Mouse (Mus musculus) lung, postnatal 4 days (tissue): Measurements from ENCODE around the gene Sncg.
"Not testable (repeated sequence)": the region's sequence is repeated elsewhere in the genome, so short reads cannot be mapped to it uniquely, and the experiment has no call there.

ENCODE experiments used
- DNase-seq, 2 experiments: peaks; one replicate each; pipeline ENCODE4 v3.0.0; 2021

Gene Sncg

DNA sequence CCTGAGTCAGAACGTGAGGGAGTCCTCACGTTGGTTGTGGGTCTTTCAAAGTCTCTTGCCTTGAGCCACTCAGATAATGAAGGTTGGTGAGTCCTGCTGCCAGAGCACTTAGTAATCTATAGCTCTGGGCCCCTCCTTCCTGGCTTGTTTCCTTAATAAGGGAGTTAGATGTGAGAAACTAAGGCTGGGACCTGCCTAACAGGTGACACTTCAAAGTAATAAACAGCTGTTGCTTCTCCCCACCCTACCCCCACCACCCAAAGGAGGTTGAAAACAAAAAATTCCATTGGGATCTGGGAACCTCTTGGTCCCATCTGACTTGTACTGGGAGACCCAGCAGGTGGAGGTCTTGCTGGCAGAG lies 9.5 kb downstream of the Sncg start:
- no peak for DNase-seq

DNA sequence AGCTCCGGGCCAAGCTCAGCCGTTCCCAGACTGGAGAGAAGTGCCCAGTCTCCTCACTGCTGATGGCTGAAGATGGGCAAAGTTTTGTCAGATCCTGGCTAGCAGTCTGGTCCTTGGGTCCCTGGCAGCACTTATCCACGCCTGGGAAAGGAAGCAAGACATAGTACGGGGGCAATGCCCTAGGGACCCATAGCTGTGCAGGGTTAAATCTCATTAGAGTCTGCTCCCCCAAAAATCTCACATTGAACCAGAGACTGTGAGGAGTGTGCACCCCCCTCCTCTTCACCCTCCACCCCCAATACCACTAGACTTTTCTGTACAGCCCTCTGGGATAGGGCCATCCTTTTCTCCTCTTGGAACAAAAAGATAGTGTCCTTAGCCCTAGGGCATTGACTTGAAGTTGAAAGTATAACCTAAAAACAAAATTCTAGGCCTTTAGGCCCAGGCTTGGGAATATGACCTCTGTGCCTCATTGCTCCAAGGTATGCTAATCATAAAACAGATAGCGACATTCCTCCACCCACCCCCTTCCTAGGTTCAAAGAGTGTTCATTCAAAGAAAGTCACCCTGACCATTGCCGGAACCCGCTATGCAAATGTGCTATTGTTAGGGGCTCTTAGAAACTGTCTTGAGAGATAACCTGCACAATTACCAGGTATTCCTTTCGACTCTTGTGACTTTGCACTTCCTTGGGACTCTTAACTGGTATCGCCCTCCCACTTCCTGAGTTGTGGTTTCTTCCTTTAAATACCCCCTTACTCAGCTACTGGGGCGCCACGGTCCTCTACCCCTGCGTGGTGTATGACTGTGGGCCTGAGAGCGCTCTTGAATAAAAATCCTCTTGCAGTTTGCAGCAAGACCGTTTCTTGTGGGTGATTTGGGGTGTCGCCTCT lies 10.1 kb downstream of the Sncg start:
- not testable (repeated sequence) for DNase-seq

DNA sequence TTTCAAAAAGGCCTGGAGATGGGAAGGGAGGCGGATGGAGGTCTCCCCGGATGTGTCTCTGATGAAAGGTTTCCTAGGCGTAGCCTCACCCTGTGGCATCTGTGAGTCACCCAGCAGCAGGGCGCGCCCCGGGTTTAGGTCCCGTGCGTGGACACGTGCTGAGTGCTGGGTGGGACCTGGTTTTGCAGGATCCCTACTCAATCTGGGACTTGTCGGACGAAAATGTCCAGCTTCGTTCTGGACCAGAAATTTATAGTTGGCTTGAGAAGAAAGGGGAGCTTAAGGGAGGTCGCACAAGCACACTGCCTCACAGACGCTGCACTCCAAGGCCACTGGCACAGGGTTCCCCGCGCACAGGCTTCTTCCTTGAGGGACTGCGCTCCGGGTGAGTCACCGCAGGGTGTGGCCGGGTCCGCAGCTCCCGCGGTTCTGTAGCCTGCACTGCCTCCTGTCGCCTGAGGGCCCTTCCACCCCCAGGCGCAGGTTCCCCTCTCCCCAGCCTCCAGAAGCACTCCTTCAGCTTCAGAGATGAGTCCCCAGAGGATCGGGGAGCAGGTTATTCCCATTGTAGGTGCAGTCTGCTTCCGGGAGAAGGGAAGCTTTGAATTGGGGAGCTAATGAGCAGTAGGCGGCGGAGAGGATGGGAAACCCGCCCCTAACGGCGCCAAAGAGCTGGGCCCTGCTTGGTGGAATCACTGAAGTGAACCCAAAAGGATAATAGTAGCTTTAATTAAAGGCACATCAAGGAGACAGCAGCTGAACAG lies 10.9 kb downstream of the Sncg start:
- DNase-seq: peak; percentile 78 to 85

DNA sequence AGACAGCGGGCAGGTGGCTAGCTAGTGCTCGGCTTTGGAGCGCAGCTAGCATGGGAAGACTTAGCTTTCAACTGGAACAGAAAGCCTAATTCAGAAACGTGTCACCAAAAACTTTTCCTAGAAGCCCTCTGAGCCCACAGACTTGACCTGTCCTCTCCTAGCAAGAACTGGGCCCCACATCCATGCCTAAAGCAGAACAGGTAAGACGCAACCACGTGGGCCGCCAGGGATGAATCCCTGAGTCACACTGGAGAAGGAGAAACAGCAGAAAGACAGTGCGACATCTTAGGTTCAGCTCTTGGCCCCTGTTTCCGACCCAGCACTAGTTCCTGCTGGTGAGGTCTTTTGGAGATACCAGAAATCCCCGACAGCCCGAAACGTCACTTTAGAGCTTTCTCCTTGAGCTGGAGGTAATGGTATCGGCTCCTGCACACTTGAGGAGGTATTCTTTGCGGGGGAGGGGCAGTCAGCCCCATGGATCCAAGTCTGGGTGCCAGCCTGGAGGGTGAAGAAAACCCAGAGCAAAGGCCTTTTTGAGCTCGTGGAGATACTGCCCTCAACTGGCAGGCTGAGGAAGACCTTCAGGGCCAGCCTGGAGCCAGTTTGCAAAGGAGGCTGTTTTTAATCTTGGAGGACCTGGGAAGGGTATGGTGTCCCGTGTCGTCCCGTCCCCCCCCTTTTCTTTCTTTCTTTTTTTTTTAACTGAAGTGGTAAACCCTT lies 11.7 kb downstream of the Sncg start:
- peak; percentile 77 to 83 for DNase-seq

DNA sequence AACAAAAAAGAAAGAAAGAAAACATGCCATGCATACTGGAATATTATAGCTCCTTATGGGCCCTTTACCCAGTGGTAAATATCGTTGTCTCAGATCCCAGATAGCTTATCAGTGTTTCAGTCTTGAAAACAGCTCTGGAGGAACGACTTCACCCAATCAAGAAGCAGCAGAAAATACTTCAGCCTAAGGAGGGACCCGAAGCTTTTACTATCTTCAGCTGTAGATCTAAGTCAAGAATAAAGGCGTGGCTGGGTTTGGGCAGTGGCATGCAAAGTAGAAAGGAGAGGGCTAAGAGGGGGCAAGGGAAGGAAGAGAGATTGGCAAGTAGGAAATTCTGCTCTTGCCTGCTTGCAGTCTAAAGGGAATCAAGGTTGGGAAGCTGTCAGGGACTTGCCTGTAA lies 12.5 kb downstream of the Sncg start:
- DNase-seq: no peak

DNA sequence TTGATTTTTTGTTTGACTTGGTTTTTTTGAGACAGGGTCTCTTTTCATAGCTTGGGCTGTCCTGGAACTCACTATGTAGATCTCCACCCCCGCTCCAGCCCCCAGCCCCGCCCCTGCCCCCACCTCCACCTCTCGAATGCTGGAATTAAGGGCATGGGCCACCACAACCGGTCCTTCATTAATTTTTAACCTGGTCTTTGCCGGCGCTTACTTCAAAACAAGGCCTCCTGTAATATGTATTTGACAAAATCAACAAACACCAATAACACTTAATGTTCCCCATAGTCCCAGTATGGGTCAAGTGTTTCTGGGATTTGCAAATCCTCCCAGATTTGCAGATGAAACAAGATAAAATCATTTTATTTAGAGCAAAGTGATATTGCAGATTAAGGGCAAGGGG lies 14.3 kb downstream of the Sncg start:
- no peak for DNase-seq

DNA sequence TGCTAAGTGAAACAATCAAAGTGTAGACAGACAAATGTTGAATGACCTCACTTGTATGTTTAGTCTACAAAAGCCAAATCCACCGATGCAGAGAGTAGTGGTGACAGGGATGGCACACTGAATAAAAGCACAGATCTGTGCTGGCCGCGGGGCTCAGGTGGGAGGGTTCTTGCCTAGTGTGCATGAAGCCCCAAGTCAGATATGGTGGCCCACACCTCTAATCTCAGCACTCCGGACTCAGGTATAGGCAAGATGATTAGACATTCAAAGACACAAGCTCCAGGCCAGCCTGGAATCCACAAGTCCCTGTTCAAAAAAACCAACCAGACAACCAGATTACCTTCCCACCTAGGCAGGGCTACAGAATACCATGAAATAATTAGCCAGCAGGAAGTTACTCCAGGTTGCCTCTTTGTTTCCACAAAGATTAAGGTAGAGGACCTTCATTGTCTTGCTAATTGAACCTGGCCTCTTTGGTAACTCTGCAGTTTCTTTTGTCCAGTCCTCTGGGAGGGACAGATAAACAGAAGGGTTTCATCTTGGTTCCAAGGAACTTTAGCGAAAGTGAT lies 14.8 kb downstream of the Sncg start:
- no peak for DNase-seq

DNA sequence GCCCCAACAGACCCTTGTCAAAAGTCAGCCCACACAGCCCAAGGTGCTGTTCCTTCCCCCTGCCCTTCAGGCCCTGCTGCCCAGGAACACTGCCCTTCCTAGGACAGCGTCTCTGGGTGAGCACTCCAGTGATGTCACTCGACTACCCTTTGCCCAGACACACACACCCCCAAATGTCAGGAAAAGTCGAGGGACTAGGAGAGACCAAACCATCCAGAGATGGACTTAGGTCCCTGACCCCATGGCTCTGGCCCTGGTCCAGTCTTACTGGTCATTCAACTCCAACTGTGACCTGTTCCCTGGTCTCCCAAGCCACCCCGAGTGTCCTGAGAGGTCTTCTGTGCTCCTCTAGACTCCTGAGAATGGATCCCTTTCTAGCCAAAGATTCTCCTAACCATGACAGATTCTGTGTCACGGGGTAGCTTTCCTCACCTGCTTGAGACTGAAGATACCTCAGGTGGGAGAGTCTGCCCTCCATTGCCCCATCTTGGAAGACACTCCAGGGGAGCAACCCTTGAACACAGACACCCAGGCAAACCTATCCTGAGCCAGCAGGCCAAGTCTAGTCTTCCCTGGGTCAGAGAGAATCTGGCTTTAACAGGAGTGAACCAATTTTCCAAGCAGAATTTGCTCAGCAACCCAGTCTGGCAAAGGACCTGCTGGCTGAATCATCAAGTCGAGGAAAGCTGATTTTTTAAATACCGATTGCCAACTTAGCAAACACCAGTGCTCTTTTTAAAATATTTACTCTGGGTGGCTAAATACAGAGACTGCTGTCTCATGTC lies 16.7 kb downstream of the Sncg start:
- DNase-seq: no peak

DNA sequence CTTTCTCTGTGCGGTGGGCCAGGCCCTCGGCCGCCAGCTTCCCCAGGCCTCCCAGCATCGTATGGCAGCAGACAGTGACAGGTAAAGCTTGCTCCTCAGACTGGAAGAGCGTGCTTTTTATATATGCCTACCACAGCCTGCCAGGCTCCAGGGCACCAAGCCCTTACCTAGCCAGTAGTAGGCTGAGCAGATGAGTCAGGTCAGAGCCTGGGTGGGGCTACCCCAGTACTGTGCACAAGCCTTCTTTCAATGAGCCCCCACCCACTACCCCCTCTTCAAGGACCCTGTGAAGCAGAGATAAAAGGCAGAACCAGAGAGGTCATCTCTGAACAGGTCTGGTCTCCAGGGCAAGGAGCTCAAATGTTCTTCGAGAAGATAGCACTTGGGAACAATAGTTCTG lies 19.3 kb downstream of the Sncg start, which contains the start of gene Fam25c:
TSS of gene Fam25c (minus strand) at position 133 of the 400 bp plus-strand sequence.
- no peak for DNase-seq

DNA sequence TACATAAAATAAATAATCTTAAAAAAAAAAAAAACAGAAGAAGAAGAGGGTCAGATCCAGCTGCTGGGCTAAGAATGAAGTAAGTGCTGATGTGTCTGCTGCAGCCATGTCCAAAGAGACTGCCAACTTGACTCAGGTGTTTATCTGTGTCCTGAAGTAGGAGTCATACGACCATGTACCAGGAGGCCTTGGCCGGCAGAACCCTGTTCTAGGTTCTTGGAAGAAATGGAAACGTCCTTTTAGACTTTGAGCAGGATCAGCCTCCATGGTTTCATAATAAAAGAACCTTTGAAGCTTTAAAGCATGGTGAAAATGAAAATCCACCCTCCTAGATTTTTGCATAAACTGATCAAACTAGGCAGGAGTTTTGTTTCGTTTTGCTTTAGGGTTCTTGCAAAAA lies 20.1 kb downstream of the Sncg start:
- no peak for DNase-seq

DNA sequence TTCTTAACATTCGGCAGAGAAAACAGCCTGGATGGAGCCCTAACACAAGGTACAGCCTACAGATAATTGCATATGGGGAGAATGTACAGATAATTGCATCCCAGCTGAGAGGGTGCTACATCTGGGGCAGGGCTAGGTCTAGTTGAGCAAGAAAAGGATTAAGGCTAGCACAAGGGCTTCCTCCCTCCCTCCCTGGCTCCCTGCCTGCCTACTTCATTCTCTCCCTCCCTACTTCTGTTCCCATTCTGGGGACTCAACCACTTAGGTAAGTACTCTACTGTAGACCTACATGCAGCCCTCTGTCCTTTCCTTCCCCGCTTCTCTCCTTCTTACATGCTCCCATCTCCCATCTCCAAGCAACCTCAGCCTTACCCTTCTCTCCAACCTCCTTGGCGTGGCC lies 21.3 kb downstream of the Sncg start:
- DNase-seq: peak; percentile 31 to 54

DNA sequence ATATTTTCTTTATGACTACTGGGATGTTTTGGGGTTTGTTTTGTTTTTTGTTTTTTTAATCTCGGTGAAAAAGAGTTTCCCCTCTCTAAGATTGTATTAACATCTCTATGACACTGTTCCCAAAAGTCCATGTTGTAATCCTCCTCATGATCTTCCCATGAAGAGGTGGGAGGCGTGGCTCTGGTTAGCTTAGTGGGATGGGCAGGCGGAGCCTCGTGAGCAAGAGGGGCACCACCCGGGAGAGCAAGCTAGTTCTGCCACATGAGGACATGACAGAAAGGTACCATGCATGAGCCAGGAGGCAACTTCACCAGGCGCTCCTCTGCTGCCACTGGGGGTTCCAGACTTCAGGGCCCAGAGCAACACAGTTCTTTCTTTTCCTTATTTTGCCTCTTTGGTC lies 22.1 kb downstream of the Sncg start:
- no peak for DNase-seq

DNA sequence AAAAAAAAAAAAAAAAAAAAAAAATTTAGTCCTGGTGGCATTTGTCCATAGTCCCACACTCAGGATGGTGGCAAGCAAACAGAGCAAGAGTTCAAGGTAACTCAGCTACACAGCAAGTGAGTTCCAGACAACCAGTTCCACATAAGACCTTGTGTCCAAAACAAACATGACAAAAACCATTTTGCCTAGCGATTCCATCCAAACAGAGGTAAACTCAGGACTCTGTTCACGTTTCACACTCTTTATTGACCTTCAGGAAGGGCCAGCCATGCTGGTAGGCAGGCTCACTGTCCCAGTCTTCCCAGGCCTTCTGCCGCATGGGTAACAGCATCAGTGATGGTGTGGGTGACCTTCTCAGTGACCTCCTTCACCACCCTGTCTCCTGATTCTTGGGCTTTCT lies 22.9 kb downstream of the Sncg start:
- no peak for DNase-seq

DNA sequence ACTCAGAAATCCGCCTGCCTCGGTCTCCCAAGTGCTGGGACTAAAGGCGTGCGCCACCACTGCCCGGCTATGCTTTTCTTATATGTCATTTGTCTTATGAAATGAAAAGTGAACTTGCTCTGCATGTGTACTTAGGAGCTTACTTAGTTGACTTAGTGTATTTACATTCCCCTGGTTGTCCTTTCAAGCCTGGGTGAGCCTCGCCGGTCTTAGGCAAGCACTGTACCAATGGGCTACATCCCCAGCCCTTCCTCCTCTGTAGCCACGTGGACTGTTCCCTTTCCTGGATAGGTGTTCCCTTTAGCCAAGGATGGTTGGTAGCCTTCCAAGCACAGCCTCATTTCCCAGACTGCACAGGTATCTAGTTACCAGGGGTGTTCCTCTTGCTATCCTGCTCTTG lies 25.6 kb downstream of the Sncg start:
- peak; percentile 33 to 69 for DNase-seq

DNA sequence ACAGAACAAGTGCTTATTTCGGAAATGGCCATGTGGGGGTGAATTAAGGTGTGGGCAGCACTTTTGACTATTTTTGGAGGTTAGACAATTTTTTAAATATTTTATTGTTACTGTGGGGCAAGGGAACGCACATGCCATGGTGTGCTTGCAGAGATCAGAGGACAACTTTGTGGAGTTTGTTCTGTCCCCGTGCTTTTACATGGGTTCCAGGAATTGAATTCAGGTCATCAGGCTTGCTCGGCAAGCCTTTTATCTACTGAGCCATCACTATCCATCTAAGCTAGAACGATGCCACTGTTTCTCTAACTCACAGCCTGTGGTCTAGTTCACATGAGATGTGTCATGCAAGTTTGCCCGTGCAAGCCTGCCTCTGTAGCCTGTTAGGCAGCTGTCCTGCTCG lies 26.3 kb downstream of the Sncg start:
- no peak for DNase-seq

DNA sequence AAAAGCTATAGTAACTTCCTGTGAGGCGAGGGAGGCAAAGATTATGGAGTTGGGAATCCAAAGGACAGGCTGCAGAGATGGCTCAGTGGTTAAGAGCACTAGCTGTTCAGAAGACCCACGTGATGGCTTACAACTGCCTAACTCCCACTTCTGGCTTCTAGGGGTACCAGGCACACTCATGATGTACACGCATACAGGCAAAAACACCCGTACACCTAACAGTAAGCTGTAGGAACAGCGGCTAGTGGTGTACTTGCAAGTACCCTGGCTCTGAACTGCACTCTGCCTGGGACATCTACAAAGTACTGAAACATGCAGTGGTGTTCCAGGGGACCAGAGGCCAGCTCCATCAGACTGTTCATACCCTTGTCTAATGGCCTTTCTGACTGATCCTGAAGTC lies 27.5 kb downstream of the Sncg start:
- no peak for DNase-seq

DNA sequence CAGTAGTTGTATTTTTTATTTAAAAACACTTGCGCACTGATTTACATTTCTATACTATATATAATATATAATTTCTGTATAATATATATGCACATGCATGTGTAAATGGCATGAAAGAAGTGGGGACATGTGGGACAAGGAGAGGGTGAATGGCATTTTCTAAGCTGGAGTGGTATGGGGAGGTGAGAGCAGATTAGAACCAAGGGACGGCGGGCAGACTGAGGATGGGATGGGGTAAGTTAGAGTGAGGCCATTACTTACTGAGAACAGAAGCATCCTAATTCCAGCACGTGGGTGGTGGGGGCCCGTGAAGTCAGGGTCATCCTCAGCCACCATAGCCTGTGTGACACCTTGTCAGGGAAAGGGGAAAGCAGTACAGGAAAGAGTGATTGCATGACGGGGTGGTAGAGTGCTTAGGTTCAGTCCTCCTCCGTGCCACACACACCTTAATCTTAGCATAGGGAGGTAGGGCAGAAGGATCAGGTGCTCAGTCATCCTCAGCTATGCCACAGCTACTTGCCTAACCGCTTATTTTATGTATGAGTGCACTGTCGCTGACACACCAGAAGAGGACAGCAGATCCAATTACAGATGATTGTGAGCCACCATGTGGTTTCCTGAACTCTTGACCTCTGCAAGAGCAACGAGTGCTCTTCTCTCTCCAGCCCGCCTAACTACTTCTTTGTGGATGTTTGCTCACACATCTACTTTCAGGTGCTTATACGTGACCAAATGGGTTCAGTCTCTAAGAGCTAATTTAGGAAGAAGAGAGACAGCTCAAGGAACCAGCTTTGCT lies 28.6 kb downstream of the Sncg start:
- no peak for DNase-seq

DNA sequence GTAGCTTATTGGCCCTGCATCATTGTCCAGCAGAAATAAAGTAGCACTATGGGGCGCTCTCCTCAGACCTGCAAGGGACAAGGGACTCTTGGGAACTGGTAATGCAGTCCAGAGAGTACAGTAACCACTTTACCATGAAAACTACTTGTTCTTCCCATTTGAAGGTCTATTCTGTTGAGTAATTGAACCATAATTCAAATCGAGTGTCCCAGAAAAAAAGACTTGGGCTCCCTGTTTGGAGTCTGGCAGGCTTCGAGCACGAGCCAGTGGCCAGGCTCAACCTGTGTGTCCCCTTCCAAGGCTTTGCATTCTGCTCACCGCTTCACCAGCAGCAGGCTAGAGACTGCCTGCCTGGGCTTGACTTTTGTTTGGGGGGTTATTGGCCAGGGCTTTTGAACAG lies 30.2 kb downstream of the Sncg start:
- no peak for DNase-seq

DNA sequence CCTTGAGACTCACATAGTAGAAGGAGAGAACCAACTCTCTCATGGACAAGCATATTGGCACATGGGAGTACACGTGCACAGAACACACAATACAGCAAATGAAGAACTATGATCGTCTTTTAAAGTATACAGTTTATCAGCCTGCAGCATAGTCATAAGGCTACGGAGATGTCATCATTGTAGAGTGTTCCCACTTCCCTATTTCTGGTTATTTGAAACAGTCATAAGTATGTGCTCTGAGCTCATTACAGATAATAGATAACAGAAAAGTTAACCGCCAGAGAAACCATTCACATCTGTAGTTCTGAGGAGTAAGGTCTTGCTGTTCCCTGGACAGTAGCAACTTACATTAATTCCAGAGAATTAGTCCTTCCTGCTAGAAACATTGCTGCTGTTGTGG lies 31.5 kb downstream of the Sncg start:
- no peak for DNase-seq

DNA sequence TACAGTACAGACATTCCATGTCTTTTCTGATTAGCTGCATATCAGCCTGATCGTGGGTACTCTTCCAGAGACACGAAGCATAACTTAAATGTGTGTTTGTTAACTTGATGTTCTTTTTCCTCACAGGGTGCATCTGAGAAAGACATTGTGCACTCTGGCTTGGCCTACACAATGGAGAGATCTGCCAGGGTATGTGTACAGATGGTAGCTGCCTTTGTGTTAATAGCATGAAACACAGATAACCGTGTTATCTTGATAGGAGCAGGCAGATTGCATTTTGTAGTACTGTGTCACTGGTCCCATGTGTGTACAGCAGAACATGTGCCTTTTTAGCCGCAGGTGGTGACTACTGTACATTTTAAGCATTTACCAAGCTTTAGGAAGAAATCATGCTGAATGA lies 32.6 kb downstream of the Sncg start:
- DNase-seq: no peak

DNA sequence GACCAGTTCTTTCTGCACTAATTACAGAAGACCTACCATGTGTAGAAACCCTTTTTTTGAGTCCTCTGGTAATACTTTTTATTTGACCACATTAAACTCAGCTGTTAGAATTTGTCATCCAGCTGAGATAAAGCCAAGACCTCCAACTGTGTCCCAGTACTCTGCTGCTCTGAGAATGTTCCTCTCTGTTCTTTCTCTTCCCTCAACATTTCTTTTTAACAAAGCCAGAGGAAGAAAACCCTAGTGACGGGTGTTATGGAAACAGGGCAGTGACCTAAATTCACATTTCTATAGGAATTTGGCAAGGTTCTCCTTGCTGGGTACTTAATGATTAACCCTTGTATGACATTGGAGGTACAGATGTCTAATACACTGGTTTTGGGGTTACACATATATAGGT lies 35.1 kb downstream of the Sncg start:
- no peak for DNase-seq

DNA sequence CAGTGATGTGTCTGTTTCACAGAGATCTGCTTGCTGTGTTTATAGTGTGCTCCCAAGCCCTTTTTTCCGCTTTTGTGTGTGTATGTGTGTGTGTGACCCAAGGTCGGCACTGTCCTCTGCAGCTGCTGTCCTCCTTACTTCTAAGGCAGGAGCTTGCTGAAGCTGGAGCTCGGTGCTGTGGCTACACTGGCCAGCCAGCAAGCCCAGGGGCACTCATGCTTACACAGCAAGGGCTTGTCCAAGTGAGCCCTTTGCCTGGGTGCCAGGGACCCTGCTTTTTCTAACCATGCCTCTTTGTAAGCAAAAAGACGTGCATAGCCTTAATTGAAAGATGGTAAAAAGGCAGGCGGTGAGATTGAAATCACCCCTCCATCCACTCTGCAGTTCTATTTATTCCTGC lies 42.1 kb downstream of the Sncg start:
- no peak for DNase-seq
